Mouse (Mus musculus) erythroblast, embryonic 14.5 days (primary cell): Measurements from ENCODE around the gene Calu.

Source experiments
- GATA1 ChIP-seq: IDR thresholded peaks from 2 replicates; pipeline ENCODE4 v1.6.1; 2012; ENCODE audit warnings: low read length, inconsistent platforms, mixed read lengths
- TAL1 ChIP-seq: IDR thresholded peaks from 3 replicates; pipeline ENCODE4 v1.6.1; 2012; ENCODE audit warnings: low read length, inconsistent platforms, mixed read lengths

DNA sequence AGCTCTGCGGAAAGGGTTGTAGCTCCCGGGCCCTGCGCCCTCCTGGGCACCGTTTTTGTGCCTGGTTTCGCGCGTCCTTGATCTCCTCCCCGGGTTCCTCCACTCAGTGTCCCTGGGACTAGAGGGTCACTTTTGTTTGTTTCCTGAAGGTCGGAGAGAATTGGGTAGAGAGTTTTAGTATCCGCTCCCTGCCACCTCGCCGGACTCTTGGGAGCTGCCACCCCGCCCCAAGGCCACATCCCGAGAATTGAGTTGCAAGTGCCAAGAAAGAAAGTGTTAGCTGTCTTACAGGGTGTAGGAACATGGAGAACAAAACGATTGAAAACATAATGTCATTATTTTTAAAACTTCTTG lies 479 bp downstream of the Calu start:
- TF ChIP-seq TAL1 (no peak), GATA1 (no peak)
